Mouse (Mus musculus) liver, adult 2 months (tissue): ENCODE data around the gene Axl. TPM values are rescaled to one million over a fixed set of nuclear protein-coding genes. Genes with fewer than 3 reads are reported as not detected.

Experiments used
- DNase-seq: peaks from one replicate; pipeline ENCODE4 v3.0.0-alpha.2; 2011; ENCODE audit warnings: low read depth, low spot score; ENCODE audit errors: extremely low read depth
- H3K27ac ChIP-seq: fragments of 200-500 bp; replicated peaks from 2 replicates; pipeline ENCODE4 v1.5.1; 2012; ENCODE audit warnings: low read depth, mild to moderate bottlenecking, control low read depth, inconsistent platforms, low read length; ENCODE audit not compliant: insufficient read depth
- H3K27me3 ChIP-seq: fragments of 200-500 bp; 2 replicates; pipeline ENCODE4 v1.6.1; 2012; ENCODE audit warnings: mild to moderate bottlenecking, moderate library complexity, low read length, inconsistent platforms; ENCODE audit not compliant: control insufficient read depth, insufficient read depth
- H3K36me3 ChIP-seq: fragments of 200-500 bp; 2 replicates; pipeline ENCODE4 v1.6.1; 2012; ENCODE audit warnings: low read length, inconsistent platforms; ENCODE audit not compliant: control insufficient read depth, insufficient read depth
- H3K4me1 ChIP-seq: fragments of 200-500 bp; 2 replicates; pipeline ENCODE4 v1.6.1; 2011; ENCODE audit warnings: low read length; ENCODE audit not compliant: control insufficient read depth, insufficient read depth
- H3K4me3 ChIP-seq: fragments of 200-500 bp; 2 replicates; pipeline ENCODE4 v1.5.1; 2011; ENCODE audit warnings: low read depth, mild to moderate bottlenecking, control low read depth, low read length, moderate library complexity; ENCODE audit not compliant: insufficient read depth
- H3K79me2 ChIP-seq: fragments of 200-500 bp; 2 replicates; pipeline ENCODE4 v1.6.1; 2012; ENCODE audit warnings: inconsistent platforms, mild to moderate bottlenecking, low read length, moderate library complexity; ENCODE audit not compliant: control insufficient read depth, insufficient read depth
- H3K9ac ChIP-seq: fragments of 200-500 bp; 2 replicates; pipeline ENCODE4 v1.6.1; 2012; ENCODE audit warnings: low read depth, mild to moderate bottlenecking, control low read depth, inconsistent platforms, low read length
- CTCF ChIP-seq: fragments of 200-500 bp; IDR thresholded peaks from 2 replicates; pipeline ENCODE4 v1.5.1; 2011; ENCODE audit warnings: low read depth, low read length, control low read depth
- POLR2A ChIP-seq: fragments of 200-500 bp; IDR thresholded peaks from 2 replicates; pipeline ENCODE4 v1.6.1; 2011; ENCODE audit warnings: low read length, control low read depth; ENCODE audit not compliant: insufficient read depth; ENCODE audit errors: extremely low read depth
- WGBS: fragments of 180-500 bp; shearing (Covaris S2); methylation state at CpG from one replicate; pipeline ENCODE4 v1.1.7; 2018; 5-methylcytosine and 5-hydroxymethylcytosine counted together
- polyA plus RNA-seq: library from polyadenylated mRNA; depleted of rRNA; stranded (reverse); fragments of >200 nt; gene quantifications from 2 replicates; pipeline ENCODE4 v1.2.3, GENCODE M21; 2012
- total RNA-seq: library from RNA; depleted of rRNA; stranded (reverse); fragments of >200 nt; gene quantifications from 2 replicates; pipeline ENCODE4 v1.2.3, GENCODE M21; 2014

Gene Axl
- total and polyA plus RNA-seq, 2 experiments = 11.4 to 12.4 TPM

DNA sequence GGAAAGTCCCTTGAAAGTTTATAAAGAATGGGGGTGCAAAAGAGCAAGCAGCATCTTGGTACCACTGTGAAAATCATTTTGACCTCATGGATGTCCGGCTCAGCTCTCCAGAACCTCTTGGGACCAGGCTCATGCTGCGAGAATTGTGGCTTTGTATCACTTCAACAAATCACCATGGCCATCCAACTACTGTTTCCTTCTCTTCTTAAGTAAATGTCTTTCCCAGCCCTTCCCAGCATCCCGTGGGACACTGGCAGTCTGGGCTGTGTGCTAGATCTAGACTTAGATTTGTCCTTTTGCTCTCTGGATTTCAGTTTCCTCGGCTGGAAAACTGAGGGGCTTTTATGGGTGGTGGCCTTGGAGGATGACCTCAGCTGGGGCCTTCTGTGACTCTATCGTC is 20.3 kb downstream of the Axl start:
- Histone ChIP-seq H3K27me3 (no peaks in the 10 kb centered on the region), H3K27ac (no peak overlapping the region), H3K4me1 (peaks cover 2% of the 10 kb centered on the region; the same call in 1 of the 2 replicates), H3K4me3 (no peak overlapping the region), H3K79me2 (no peaks in the 10 kb centered on the region), H3K36me3 (no peaks in the 10 kb centered on the region), H3K9ac (no peak overlapping the region)
- TF ChIP-seq POLR2A (no peak), CTCF (no peak)
- WGBS = 92% methylated on average over 5 of the region's 5 CpGs
- no peak for DNase-seq

GRCm38 (mm10) chr7:25766108-25766507 is 22.4 kb downstream of the Axl start:
- no peak overlapping the region for H3K4me3 ChIP-seq
- WGBS = 76% methylated on average over 6 of the region's 6 CpGs
- DNase-seq = no peak
- no peaks in the 10 kb centered on the region for H3K79me2 ChIP-seq
- no peaks in the 10 kb centered on the region for H3K27me3 ChIP-seq
- TF ChIP-seq POLR2A = no peak
- no peak for TF ChIP-seq CTCF
- H3K4me1 ChIP-seq = peaks cover 2% of the 10 kb centered on the region; the same call in 1 of the 2 replicates
- H3K27ac ChIP-seq = no peak overlapping the region; the same call in 1 of the 2 replicates
- no peaks in the 10 kb centered on the region for H3K36me3 ChIP-seq
- no peak overlapping the region for H3K9ac ChIP-seq

GRCm38 (mm10) chr7:25764221-25764620 is 24.3 kb downstream of the Axl start:
- peak overlapping the region; percentile 37 for H3K27ac ChIP-seq
- no peak overlapping the region for H3K4me3 ChIP-seq
- no peaks in the 10 kb centered on the region for H3K36me3 ChIP-seq
- peak; percentile 25 for DNase-seq
- no peaks in the 10 kb centered on the region for H3K79me2 ChIP-seq
- TF ChIP-seq POLR2A (no peak), CTCF (no peak)
- H3K4me1 ChIP-seq = peaks cover 2% of the 10 kb centered on the region; the same call in 1 of the 2 replicates
- WGBS = 69% methylated on average over 5 of the region's 5 CpGs
- H3K9ac ChIP-seq = no peak overlapping the region
- H3K27me3 ChIP-seq = no peaks in the 10 kb centered on the region

DNA sequence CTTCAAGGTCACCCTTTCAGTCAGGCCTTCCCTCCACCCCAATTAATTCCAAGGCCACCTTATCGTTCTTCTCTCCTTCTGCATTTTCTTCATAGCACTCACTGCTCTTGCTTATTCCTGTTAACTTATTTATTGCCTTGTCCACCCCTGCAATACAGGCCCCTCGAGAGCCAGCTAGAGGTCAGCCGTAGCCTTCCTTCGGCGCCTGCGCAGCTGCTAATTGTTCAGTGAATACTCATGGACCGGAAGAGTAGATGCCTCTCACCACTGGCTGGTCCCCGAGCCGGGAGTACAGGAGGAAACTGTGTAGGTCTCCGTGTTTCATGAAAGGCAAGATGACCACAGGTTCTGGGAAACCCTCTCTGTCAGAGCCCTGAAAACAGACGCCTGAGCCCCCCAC is 24.8 kb downstream of the Axl start:
- no peak for DNase-seq
- Histone ChIP-seq H3K4me1 (peaks cover 2% of the 10 kb centered on the region; the same call in 1 of the 2 replicates), H3K79me2 (no peaks in the 10 kb centered on the region), H3K4me3 (no peak overlapping the region), H3K9ac (no peak overlapping the region), H3K36me3 (no peaks in the 10 kb centered on the region), H3K27me3 (no peaks in the 10 kb centered on the region), H3K27ac (peak overlapping the region; percentile 37; the same call in 1 of the 2 replicates)
- 75% methylated on average over 11 of the region's 11 CpGs for WGBS
- no peak for TF ChIP-seq CTCF
- no peak for TF ChIP-seq POLR2A

DNA sequence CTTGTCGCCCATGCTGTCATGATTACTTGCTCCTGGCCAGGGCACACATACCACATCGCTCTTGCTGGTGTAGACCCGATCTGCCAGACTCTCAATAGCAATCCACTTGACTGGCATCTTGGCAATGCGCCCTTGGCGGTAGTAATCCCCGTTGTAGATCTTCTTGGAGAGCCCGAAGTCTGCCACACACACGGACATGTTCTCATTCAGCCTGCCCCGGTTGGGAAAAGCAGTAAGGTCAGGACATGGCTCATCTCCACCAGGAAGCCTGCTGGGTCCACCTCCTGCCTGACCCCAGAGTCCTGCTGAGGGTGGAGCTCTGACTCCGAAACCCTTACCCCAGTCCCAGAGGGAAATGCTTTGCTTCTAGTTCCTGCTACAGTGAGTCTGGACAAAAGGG is 27.2 kb downstream of the Axl start:
- Histone ChIP-seq H3K36me3 (no peaks in the 10 kb centered on the region), H3K4me1 (peaks cover 2% of the 10 kb centered on the region; the same call in 1 of the 2 replicates), H3K4me3 (no peak overlapping the region), H3K79me2 (no peaks in the 10 kb centered on the region), H3K27me3 (no peaks in the 10 kb centered on the region), H3K9ac (no peak overlapping the region), H3K27ac (no peak overlapping the region)
- no peak for TF ChIP-seq CTCF
- TF ChIP-seq POLR2A = no peak
- WGBS = 76% methylated on average over 10 of the region's 10 CpGs
- DNase-seq = no peak

- Histone ChIP-seq H3K4me3 (peak overlapping the region; percentile 47), H3K36me3 (peaks cover 3% of the 10 kb centered on the region), H3K9ac (peak overlapping the region; percentile 2), H3K27ac (peak overlapping the region; percentile 71), H3K79me2 (peaks cover 19% of the 10 kb centered on the region), H3K27me3 (no peaks in the 10 kb centered on the region), H3K4me1 (peaks cover 10% of the 10 kb centered on the region)
- DNase-seq = peak; percentile 81
- peak; percentile 52; the same call in 1 of the 2 replicates for TF ChIP-seq POLR2A
- TF ChIP-seq CTCF = peak; percentile 77
- under 1% methylated on average over 18 of the region's 18 CpGs for WGBS
Observed at GRCm38 (mm10) chr7:25756011-25756410, 32.5 kb downstream of the Axl start.
